Mouse (Mus musculus) mammary gland, adult 2 months (tissue): ENCODE results near the gene Pkn2. TPM values are rescaled to one million over a fixed set of nuclear protein-coding genes. Genes with fewer than 3 reads are reported as not detected.

Experiments
- polyA plus RNA-seq: library from polyadenylated mRNA; depleted of rRNA; stranded (reverse); fragments of >200 nt; gene quantifications from 2 replicates; pipeline ENCODE4 v1.2.3, GENCODE M21; 2012; ENCODE audit warnings: low replicate concordance; rRNA removed

Gene Pkn2
- polyA plus RNA-seq, result 13.0 and 46.2 TPM in 2 replicates

DNA sequence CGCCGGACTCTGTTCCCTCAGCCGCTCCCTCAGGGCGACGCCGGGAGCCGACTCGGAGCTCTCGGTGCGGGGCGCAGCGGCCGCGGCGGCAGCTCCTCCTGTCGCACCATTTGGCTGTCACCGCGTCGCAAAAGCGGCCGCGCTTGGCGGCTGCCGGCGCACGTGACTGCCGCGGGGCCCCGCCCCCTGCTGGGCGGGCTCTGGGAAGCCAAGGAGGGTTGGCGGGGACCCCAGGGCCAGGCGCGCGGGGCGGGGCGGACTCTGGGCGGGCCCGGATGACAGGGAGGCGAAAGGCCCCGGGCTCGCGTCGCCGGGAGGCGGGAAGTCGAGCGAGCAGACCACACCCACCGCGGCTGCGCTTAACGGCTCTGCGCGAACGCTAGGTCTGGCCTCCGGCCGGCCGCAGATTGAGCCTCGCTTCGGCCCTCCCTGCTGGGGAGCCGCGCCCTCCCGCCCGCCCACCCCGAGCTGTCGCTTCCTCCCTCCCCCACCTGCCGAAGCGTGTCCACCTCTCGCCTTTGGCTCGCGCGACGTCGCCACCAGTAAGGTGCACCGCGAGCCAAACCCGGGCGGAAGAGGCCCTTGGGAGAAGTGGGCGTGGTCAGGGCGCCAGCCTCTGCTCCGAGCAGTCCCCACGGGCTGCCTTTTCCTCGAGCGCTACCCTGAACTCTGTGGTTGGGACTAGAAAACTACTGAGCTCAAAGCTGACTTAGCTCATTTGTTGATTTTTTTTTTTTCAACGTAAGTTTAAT is at the start of gene Pkn2:
TSS of gene Pkn2 (minus strand) at position 133 of the 752 bp plus-strand sequence.

DNA sequence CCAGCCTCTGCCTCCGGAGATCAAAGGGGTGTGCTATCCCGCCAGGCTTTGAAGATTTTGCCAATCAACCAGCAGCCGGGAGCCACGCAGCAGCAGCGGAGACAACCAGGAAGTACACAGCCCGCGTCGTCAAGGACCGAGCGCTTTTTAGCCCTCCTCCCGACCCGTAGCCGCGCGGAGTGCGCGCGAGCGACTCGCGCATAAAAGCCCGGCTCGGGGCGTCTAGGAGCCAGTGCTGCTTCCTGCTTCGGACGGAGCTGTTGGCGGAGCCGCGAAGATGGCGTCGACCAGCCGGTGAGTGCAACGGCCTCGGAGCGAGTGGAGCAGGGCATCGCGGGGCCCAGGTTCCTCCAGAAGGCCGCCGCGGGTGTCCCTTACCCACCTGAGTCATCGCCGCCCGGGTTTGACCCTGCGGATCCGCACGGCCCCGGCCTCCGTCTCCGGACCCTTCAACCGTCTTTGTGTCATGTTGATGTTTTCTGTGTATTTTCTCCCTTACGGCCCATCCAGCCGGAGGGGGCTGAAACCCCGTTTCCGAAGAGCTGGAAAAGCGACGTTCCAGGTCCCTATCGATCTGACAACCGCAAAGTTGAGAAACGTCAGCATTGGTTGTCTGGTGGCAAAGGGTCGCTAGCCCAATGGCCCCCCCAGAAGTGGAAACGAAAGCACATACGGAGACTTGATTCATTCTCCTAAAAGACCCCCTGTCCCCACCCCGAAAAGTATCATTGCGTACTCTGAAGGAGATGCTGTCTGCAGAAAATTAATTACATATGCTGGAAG is 116.6 kb downstream of the Pkn2 start, which contains the start of gene Gtf2b:
TSS of gene Gtf2b (plus strand) at position 51 of the 783 bp plus-strand sequence.

Other genes starting within 250 kb of the Pkn2 start
- 2.6 and 8.3 TPM in 2 replicates for gene Kyat3, start 181.0 kb downstream of the Pkn2 start, polyA plus RNA-seq
- 11.0 and 21.1 TPM in 2 replicates for gene Gtf2b, start 117.0 kb downstream of the Pkn2 start, polyA plus RNA-seq